Mouse (Mus musculus) lung, embryonic 14.5 days (tissue): ENCODE measurements around the gene Spata2. TPM values are rescaled to one million over a fixed set of nuclear protein-coding genes. Genes with fewer than 3 reads are reported as not detected.

Experiments used
- ATAC-seq: fragments of 200-750 bp; cut with Nextera tagmentation; 2 replicates; pipeline ENCODE4 v1.8.0; 2017; ENCODE audit warnings: mild to moderate bottlenecking, moderate TSS enrichment, moderate library complexity; ENCODE audit not compliant: insufficient read depth
- DNase-seq: peaks from one replicate; pipeline ENCODE4 v3.0.0-alpha.2; 2015
- H3K27ac ChIP-seq: fragments of 300-500 bp; sonication (generic); 2 replicates; pipeline ENCODE4 v1.5.1; 2014; ENCODE audit warnings: low read depth, mild to moderate bottlenecking, moderate library complexity
- H3K27me3 ChIP-seq: fragments of 300-500 bp; sonication (generic); 2 replicates; pipeline ENCODE4 v1.6.1; 2014; ENCODE audit warnings: low read length, control low read depth; ENCODE audit not compliant: insufficient read depth
- H3K36me3 ChIP-seq: fragments of 300-500 bp; sonication (generic); 2 replicates; pipeline ENCODE4 v1.6.1; 2014; ENCODE audit warnings: control low read depth; ENCODE audit not compliant: insufficient read depth
- H3K4me1 ChIP-seq: fragments of 300-500 bp; sonication (generic); 2 replicates; pipeline ENCODE4 v1.6.1; 2014; ENCODE audit warnings: antibody characterized with exemption, control low read depth; ENCODE audit not compliant: insufficient read depth
- H3K4me2 ChIP-seq: fragments of 300-500 bp; sonication (generic); 2 replicates; pipeline ENCODE4 v1.6.1; 2014; ENCODE audit warnings: mild to moderate bottlenecking
- H3K4me3 ChIP-seq: fragments of 300-500 bp; sonication (generic); 2 replicates; pipeline ENCODE4 v1.5.1; 2014; ENCODE audit warnings: low read depth, low read length
- H3K9ac ChIP-seq: fragments of 300-500 bp; sonication (generic); 2 replicates; pipeline ENCODE4 v1.6.1; 2014
- H3K9me3 ChIP-seq: fragments of 300-500 bp; sonication (generic); 2 replicates; pipeline ENCODE4 v1.6.1; 2016; ENCODE audit warnings: low read depth, low read length, control low read depth
- CTCF ChIP-seq: IDR thresholded peaks from 2 replicates; pipeline ENCODE4 v1.5.1; 2016; ENCODE audit warnings: antibody characterized with exemption, low read depth
- WGBS: fragments of 180-500 bp; shearing (Covaris S2); extraction: QIAGEN DNeasy Blood & Tissue Kit; methylation state at CpG from one replicate; pipeline ENCODE4 v1.1.7; 2014; 5-methylcytosine and 5-hydroxymethylcytosine counted together
- polyA plus RNA-seq: library from polyadenylated mRNA; unstranded; fragments of >200 nt; fragmentation: Nextera tagmentation; extraction: Ambion mirVana; gene quantifications from 2 replicates; pipeline ENCODE4 v1.2.1, GENCODE M21; 2014

Spata2 gene
- polyA plus RNA-seq, 1 experiment from 2014 or later = 15.6 TPM

DNA sequence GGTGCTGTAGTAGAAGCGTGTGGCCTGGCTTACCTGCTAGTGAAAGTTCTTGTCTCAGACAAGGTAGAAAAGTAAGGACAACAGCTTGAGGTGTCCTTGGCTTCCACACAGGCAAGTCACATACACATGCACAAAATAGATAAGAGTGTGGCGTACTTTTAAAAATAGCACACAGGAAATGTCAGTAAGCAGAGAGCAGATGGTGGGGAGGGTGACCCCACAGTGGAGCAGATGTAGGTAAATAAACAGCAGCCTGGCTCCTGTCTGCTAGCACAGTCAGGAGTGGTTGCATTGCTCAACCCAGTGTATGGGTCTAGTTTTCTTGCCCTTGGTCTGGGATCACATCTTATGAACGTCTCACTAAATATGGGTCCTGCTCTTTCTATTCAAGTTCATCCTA lies 17.8 kb upstream of the Spata2 start:
- Histone ChIP-seq H3K4me3 (no peak overlapping the region), H3K27me3 (no peaks in the 10 kb centered on the region), H3K27ac (no peak overlapping the region), H3K9ac (no peak overlapping the region), H3K36me3 (peaks cover 98% of the 10 kb centered on the region), H3K4me1 (no peaks in the 10 kb centered on the region), H3K4me2 (no peak overlapping the region), H3K9me3 (no peaks in the 10 kb centered on the region)
- DNase-seq (no peak), ATAC-seq (no peak)
- WGBS = 67% methylated on average over 3 of the region's 3 CpGs
- no peak for TF ChIP-seq CTCF

DNA sequence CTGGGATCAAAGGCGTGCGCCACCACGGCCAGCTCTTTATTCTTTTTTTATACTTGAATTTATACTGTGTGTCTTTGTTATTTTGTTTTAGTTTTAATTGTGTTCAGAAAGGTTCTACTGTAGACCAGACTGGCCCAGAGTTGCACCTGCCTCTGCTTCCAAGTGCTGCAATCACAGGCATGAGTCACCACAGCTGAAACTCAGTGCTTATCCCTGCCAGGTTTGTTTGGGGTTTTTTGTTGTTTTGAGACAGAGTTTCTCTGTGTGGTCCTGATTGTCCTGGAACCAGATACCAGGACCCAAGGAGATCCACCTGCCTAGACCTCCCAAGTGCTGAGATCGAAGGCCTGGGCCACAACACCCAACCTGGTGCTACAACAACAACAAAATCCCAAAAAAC lies 15.9 kb upstream of the Spata2 start:
- WGBS = 92% methylated on average over 4 of the region's 4 CpGs
- no peak overlapping the region for H3K4me3 ChIP-seq
- H3K4me2 ChIP-seq = no peak overlapping the region
- no peak overlapping the region for H3K27ac ChIP-seq
- H3K27me3 ChIP-seq = no peaks in the 10 kb centered on the region
- ATAC-seq (no peak), DNase-seq (no peak)
- H3K9ac ChIP-seq = no peak overlapping the region
- H3K4me1 ChIP-seq = peaks cover 11% of the 10 kb centered on the region
- H3K36me3 ChIP-seq = peaks cover 86% of the 10 kb centered on the region
- TF ChIP-seq CTCF = no peak
- no peaks in the 10 kb centered on the region for H3K9me3 ChIP-seq

DNA sequence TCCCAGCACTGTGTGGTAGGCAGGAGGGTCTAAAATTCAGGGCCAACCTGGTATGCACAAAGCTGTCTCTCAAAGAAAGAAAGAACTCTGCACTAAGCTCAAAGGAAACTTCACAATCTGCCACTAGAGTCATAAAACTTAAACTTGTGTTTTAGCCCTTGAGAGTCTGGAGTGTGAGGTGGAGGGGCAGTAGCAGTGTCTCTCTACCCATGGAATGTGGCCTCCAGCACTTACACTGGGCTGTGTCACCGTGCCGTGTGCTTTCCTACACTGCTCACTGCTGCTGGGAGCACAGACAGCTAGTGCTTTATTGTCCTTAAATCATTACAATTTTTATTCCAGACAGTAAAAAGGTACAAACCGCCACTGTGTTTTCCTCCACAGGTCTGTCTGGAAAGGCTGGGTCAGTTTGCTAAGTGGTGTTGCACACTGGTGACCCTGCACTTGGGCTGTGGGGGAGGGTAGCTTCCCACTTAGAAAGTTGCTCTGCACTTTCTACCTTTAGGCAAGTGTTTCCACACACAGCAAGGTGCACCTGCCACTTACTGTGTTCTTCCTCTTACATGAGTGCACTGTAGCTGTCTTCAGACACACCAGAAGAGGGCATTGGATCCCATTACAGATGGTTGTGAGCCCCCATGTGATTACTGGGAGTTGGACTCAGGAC lies 15.2 kb upstream of the Spata2 start:
- no peak for TF ChIP-seq CTCF
- Histone ChIP-seq H3K9ac (no peak overlapping the region), H3K4me1 (peaks cover 12% of the 10 kb centered on the region), H3K27me3 (no peaks in the 10 kb centered on the region), H3K27ac (no peak overlapping the region), H3K4me2 (no peak overlapping the region), H3K4me3 (no peak overlapping the region), H3K9me3 (no peaks in the 10 kb centered on the region), H3K36me3 (peaks cover 78% of the 10 kb centered on the region)
- DNase-seq (no peak), ATAC-seq (no peak)
- WGBS = 77% methylated on average over 3 of the region's 3 CpGs

DNA sequence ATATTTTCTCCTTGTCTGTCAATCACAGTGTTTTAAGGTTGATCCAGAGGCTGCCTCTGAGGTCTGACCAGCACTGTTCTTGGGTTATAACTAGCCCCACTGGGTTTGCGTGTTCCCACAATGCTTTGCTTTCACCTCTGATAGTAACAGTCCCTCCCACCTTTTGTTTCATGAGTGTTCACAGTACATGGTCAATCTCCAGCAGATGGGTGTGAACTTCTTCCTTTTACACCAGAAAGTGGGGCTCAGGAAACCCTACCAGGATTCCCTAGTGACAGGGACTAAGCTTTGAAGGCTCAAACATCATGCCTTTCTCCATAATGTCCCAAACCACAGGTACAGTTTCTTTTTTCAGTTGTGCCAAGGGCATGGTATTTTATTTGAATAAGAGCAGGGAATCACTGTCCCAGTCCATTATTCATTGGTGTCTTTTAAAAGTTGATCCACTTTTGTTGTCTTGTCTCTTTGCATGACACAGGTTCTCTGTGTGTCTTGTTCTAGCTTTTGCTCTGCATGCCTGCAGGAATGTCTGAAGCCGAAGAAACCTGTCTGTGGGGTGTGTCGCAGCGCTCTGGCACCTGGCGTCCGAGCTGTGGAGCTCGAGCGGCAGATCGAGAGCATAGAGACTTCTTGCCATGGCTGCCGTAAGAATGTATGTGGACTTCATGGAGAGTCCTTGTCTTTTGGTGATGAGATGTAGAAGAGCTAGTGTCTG lies 14.0 kb upstream of the Spata2 start:
- ATAC-seq = no peak
- no peaks in the 10 kb centered on the region for H3K27me3 ChIP-seq
- no peak for TF ChIP-seq CTCF
- no peak overlapping the region for H3K27ac ChIP-seq
- H3K9me3 ChIP-seq = no peaks in the 10 kb centered on the region
- H3K36me3 ChIP-seq = peaks cover 67% of the 10 kb centered on the region
- H3K4me2 ChIP-seq = no peak overlapping the region
- no peak overlapping the region for H3K4me3 ChIP-seq
- H3K9ac ChIP-seq = no peak overlapping the region
- peaks cover 16% of the 10 kb centered on the region for H3K4me1 ChIP-seq
- WGBS = 83% methylated on average over 10 of the region's 10 CpGs
- DNase-seq = no peak

DNA sequence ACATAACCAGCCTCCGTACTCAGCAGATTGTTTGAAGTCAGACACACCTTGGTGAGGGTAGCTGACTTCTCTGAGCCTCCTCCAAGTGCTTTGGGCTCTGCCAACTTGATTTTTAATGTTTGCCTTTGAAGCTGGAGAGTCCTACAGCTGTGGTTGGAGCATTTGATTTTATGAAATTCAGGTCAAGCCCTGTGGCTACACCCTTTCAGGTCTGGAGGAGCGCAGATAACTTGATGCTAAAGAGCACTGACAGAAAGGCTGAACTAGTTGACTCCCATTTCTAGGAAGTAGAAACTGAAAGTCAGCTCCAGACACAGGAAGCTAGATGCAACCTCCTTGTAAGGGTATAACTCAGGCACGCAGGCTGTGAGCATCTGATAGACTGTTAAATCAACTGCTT lies 12.4 kb upstream of the Spata2 start:
- WGBS = 65% methylated on average over 3 of the region's 3 CpGs
- Histone ChIP-seq H3K9ac (0 out of 2 replicates have a peak overlapping the region, but pooled peaks have one; percentile 90), H3K4me2 (peak overlapping the region; percentile 79), H3K27me3 (no peaks in the 10 kb centered on the region), H3K4me3 (0 out of 2 replicates have a peak overlapping the region, but pooled peaks have one; percentile 99), H3K9me3 (no peaks in the 10 kb centered on the region), H3K36me3 (peaks cover 51% of the 10 kb centered on the region), H3K4me1 (peaks cover 16% of the 10 kb centered on the region), H3K27ac (no peak overlapping the region)
- ATAC-seq (no peak), DNase-seq (peak; percentile 44)
- TF ChIP-seq CTCF = no peak

DNA sequence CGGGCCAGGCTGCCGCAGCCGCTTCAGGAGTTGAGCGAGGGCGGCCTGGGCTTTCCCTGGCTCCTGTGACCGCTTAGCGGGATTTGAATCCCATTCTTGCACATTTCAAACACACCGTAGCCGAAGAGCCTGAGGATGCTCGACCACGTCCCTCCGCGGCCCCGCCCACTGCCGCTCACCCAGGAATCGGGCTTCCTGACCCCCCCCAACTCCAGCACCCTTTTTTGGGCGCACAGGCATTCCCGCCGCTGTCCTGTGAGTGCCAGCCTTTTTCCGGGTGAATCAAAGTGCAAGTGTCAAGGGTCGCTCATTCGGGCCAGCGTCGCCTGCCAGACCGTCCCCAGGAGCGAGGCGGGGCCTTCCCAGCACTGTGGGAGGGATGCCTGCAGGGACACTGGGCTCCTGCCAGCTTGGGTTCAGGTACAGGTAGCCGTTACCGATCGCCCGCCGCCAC lies 11.2 kb upstream of the Spata2 start:
- Histone ChIP-seq H3K4me1 (peaks cover 16% of the 10 kb centered on the region), H3K9me3 (no peaks in the 10 kb centered on the region), H3K27ac (peak overlapping the region; percentile 75), H3K36me3 (peaks cover 41% of the 10 kb centered on the region), H3K9ac (peak overlapping the region; percentile 90), H3K4me3 (peak overlapping the region; percentile 99), H3K27me3 (no peaks in the 10 kb centered on the region), H3K4me2 (peak overlapping the region; percentile 79)
- no peak for TF ChIP-seq CTCF
- ATAC-seq (peak; percentile 25; the same call in 1 of the 2 replicates), DNase-seq (peak; percentile 56)
- under 1% methylated on average over 32 of the region's 32 CpGs for WGBS

DNA sequence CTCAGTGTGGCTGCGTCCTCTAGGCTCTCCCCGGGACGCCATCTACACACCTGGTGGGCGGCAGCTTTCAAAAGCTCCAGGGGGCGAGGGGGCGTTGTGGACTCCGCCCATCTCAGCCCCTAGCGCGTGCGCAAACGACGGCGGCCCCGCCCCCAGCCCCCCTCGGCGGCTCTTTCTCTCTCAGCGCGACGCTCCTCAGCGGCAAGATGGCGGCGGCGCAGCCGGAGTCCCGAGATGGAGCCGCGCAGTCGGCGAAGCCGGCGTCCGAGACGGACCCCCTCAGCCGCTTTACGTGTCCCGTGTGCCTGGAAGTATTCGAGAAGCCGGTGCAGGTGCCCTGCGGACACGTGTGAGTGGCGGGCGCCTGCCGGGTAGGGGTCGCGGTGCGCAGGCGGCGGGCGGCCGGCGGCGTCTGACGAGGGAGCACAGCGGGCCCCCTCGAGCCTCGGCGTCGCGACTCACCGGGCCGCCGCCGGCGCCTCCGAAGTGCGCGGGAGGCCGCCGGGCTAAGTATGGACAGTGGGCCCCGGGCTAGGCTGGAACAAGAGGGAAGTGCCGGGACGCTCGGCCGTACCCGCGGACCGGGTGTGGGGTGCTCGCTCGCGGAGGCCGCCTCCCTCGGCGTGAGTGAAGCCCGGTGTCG lies 10.7 kb upstream of the Spata2 start:
- Histone ChIP-seq H3K9ac (peak overlapping the region; percentile 90), H3K36me3 (peaks cover 36% of the 10 kb centered on the region), H3K9me3 (no peaks in the 10 kb centered on the region), H3K4me3 (peak overlapping the region; percentile 99), H3K27ac (peak overlapping the region; percentile 75), H3K27me3 (no peaks in the 10 kb centered on the region), H3K4me1 (peaks cover 16% of the 10 kb centered on the region), H3K4me2 (peak overlapping the region; percentile 79)
- peak; percentile 91 for DNase-seq
- peak; percentile 85 for ATAC-seq
- WGBS = under 1% methylated on average over 85 of the region's 85 CpGs
- 0 out of 2 replicates have a peak, but pooled peaks have one; percentile 0 for TF ChIP-seq CTCF
